Mouse (Mus musculus) 3134 (cell line): Measurements from ENCODE around the gene Rgcc.

ENCODE experiments used
- DNase-seq: peaks from one replicate; pipeline ENCODE4 v3.0.0-alpha.2; 2011; ENCODE audit warnings: low spot score; ENCODE audit not compliant: insufficient read length; ENCODE audit errors: extremely low read depth

The Rgcc gene

DNA sequence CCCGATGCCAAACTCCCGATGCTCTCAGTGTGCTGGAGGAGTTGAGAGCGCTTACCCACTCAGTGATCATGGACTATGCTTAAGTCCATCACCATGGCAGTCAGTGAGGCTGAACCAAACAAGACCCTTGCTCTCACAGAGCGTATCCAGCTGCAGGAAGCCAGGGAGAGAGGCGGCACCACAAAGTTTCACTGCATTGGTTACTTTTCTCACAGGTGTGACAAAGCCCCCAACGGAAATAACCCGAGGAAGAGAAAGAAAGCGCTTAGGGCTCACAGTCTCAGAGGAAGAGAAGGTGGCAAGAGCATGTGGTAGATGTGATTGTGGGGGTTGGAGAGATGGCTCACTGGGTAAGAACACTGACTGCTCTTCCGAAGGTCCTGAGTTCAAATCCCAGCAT, 21.0 kb downstream of the Rgcc start:
- no peak for DNase-seq

DNA sequence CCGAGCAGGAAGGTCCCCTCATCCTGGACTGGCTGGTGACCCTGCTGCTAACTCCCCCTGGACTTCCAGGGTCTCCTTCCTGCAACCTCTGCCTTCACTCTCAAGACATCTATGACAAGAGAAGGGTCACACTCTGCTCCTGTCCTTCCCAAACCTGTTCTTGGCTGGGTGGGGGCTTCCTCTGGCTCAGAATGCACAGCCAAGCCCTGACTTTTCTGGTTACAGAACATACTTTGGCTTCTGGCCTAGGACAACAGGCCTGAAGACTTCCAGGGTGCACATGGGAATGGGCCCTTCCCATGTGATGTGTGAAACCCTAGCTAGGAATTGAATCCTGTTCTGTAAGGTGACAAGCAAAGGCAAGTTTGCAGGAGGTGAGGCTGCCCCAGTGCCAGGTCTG, 22.0 kb downstream of the Rgcc start:
- DNase-seq = no peak

DNA sequence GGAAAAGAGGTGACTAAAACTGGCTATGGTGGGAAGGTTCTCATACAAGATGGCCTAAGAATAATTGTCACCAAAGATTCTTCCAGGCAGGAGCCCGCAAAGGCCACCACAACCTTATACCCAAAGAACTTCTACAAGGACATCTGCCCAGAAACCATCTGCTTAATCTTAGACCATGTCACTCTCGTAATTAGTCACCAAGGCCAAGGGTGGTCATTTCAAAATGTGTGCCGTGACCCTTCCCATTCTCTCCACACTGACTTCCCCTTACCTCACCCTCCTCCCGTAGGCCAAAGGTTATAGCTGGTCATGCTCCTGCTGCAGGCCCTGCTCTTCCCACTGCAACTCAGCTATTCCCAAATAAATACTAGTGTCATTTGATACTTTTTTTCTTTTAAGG, 22.5 kb downstream of the Rgcc start:
- DNase-seq = no peak

DNA sequence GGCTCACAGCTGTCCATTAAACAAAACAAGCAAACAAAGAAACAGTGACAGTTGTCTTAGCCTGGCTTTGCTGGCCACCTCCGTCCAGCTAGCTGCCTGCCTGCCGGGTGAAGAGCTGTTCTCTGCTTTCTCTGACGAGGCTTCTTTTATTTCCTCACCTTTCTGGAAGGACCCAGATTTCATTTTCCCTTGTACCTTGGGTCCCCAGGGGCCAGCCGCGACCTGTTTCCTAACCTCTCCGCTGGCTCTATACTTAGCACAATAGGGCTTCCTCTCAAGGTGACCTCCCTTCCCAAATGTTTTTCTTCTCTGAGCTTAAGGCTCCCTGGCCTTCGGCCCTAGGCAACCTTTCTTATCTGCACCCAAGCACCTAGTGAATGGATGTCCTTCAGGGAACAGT, 23.5 kb downstream of the Rgcc start:
- no peak for DNase-seq

DNA sequence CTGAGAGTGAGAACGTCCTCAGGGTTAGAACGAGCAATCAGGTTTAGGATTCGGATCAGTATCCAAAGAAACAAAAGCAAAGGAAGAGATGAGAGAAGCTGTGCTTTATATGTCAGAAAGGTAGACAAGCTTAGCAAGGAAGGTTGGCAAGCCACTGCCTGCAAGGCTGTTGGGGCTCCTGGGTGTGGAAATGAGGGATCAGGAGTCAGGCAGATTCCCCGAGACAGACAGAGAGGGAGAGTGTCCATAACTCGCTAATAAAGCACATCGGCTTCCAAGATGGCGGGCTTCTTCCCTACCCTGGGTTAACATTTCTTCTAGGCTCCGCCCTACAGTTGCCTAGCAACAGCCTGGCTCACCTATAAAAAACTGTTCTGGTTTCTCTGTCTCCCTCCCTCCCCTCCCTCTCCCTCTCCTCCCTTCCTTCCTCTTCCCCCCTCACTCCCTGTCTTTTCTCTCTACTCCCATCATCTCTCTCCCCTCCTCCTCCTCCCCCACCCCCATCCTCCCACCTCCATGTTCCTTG, 25.5 kb downstream of the Rgcc start:
- no peak for DNase-seq

DNA sequence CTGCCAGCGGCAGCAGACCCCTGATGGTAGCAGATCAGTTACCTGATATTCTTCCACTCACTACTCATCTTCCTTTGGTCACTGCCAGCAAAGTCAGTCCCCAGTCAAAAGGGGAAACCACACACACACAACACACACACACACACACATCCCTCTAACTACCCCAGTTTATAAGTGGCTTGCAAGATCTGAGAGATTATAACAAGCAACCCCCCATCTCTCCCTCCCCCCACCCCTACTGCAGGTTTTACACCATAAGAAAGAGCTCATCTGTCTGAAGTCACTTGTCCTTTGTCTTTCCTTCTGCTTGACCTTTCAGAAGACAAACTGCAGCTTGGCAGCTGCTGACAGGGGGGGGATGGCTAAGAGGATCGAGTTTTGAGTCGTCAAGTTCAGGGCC, 26.0 kb downstream of the Rgcc start:
- no peak for DNase-seq

DNA sequence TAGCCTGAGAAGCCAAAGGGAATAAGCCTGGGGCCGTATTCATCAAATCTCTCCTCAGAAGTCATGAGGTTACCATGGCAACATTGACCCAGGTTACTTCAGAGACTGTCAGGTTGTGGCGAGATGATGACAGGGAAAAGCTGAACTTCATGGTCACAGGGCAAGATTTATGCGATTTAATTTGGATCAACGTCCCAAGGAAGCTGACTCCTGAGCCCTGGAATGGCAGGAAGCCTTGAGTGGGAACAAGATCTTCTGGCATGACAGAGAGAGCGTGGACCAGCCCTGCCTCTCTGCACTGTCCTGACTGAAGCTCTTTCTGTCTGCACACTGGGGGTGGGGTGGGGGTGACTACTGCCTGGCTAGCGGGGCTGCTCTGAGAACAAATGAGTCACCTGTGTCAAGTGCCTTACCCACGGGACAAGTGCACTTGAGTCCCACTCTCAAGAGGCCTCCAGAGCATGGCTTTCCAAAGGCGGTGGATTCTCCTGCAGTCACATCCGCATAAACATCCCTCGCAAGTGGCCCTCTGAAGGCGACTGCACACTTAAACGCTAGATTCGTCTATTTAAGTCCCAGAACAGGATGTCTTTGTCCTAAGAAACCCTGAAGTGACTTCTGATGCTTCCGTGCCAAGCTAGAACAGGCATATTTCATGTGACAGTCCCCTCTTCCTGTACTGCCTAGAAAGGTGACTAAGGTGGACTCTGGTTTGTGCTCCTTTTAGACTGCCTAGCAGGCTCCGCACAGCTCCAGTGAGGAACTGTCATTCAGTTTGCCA, 27.6 kb downstream of the Rgcc start:
- peak; percentile 21 for DNase-seq

DNA sequence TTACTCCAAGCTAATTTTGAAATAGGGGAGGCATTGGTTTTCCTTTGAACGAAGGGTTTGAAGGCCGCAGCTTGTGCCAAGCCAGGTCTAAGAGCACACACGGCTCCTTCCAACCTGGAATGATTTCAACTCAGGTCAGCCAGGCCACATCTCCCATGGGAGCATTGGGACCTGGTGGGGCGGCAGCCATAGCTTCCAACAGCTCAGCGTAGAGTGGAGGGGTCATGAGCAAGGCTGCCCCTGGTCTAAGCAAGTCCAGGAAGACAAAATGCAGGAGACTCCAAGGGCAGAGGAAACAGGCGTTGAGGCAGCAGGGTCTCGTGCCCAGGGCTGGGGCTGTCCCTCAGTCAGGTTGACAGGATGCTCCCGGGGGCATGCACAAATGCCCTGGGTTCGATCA, 28.5 kb downstream of the Rgcc start:
- DNase-seq = no peak

DNA sequence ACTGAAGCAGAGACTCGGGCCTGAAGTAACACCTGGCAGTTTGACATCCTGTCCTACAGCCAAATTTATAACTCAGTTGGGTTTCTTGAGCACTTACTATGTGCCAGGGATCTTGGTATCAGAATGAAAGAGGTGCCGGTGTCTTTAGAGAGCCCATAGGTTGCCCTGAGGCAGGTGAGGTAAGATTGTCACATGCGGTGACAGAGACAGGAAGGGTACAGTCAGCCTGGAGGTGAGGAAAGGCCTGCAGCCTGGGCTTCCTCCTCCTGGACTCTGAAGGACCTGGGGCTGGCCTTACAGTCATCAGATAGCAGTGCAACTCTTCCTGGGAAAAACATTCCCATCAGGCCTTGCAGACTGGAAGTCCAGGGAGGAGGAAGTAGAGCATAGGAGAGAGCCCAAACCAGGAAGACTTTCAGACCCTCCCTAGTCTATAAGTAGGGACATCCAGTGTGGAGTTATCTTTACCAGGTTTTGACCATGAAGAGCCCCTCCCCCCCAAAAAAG, 29.2 kb downstream of the Rgcc start:
- no peak for DNase-seq

DNA sequence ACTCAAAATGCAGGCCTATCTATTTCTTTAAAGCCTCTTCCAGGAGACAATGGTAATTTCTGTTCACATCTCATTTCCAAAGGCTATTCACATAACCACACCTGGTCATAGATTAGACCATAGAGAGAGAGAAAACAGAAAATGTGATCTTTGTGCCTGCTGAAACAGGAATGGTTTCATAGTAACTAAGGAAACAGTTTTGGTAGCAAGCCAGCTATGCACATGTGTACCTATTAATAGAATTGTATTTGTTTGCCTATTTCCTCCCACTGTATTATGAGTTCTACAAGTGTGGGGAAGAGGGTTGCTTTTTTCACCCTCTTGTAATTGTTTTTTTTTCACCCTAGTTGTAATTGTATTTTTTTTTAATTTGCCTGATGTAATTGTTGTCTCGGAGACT, 31.9 kb downstream of the Rgcc start:
- DNase-seq = no peak

DNA sequence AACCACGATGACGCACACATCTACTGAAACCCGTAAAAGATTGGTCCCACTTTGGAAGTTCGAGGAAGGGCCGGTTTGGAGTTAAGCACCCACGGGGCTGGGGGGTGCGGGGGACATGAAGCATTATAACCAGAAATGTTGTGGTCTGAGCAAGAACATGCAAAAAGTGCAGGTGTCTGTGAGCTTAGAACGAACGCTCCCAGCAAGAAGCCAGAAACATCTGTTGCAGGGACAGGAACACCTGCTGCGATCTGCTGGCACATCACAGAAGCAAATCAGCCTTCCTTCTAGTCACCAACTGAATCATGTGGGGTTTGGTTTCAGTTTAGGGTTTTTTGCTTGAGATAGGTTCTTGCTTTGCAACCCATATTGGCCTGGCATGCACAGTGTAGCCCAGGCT, 33.6 kb downstream of the Rgcc start:
- DNase-seq = no peak

DNA sequence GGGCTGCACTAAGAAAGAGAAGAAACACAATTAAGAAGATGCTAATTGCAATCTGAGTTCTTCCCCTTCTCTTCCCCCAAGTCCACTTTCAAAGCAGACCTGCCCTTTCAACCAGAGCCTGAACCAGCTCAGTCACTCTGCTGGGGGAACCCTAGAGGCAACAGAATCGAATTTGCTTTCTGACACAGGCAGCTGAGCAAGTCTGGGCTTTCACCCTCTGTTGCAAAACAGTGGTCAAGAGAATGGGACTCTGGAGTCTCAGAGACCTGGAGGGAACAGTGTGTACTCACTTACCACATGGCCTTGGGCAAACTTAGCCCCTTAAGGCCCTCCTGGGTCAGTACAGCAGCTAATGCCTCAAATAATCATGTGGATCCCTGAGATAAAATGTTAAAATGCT, 34.1 kb downstream of the Rgcc start:
- DNase-seq = no peak

DNA sequence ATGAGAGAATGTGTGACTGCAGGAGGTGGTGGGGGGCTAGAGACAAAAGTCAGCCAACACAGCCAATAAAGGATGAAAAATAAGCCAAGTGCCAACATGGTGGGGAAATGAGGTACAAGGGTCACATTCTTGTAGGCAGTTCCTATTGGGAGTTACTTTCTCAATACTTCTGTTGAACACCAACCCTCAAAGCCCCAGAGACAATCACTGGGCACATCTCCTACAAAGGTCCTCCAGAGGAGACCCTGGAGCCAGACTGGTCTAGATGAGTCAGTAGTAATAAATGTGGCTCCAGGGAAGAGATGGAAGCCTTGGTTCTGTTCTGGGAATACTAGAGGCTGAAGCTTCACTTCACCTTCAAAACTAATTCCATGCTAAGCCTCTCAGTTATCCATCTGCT, 35.0 kb downstream of the Rgcc start:
- DNase-seq = no peak

DNA sequence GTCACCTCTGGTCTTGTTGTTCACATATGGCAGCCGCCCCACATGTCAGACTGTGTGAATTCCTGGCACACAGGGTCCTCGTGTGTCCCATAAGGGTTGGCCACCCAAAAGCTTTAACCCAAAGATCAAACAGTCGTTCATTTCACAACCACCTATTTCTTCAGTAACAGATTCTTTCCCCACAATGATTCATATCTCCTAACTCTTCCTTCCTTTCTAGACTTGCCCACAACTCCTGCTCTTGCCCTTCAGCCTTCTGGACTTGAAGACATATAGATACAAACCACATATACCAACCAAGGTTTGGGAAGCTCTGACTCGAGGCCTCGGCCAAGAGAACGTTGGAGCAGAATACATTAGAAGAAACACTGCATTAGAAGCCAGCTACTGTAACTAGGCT, 35.7 kb downstream of the Rgcc start:
- DNase-seq = no peak

DNA sequence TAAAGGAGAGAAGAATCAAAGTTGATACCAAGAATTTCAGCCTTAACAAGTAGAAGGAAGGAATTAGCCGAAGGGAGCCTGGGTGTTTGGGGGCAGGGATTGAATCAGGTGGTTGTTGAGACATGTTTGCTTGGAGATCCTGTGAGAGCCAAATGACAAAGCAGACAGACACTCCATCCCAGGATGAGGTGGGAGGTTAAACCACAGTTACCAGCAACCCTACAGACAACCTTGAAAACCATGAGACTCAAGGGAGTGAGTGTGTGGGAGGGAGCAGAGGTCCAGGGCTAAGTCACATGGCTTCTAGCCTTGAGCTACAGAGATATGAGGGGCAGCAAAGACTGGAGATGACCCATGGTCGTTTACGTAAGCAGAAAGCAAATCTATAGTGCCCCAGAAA, 38.1 kb downstream of the Rgcc start:
- no peak for DNase-seq

DNA sequence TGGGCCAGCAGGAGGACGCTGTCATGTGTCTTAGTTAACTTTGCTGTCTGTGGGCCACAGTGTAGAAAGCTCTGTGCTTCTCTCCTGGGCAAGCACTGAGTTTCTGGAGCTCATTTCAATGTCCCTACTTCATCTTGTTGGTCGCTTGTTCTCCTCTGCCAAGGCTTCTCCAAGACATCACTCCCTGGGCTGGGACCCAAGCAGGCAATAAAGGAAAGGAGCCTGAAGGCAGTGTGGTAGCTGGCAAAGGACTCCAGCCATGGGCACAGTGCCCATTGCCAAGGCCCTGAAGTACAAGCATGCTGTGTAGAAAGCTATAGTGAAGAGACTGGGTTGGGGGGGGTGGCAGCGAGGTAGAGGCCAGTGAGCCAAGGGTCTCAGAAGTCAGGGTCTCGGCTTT, 38.8 kb downstream of the Rgcc start:
- DNase-seq = peak; percentile 36

DNA sequence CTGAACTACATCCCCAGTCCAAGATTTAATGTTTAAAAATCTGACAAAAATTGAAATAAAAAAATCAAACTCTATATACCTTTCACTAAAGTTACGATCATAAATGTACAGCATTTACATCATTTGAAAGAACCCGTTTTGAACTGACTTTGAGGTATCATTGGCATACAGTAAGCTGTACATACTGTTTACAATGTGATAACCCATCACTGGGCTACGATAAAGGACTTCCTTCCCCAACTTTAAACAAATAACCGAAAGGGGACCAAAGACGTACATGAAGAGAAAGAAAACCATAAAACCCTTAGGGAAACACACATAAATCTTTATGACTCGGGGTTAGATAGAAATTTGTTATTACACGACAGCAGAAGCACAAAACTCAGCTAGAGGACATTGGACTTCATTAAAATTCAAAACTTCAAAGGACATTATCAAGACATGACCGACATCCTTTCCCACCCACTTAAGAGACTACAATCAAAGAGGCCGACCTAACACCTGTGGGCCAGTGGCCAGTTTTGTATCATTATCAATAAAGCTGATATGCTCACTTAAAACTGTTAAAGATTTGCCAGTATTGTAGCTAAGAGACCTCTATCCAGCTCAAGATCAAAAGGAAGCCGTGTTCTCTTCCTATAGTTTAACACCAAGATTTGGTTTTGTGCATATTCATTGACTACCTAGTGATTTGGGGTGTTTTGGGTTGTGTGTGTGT, 42.2 kb downstream of the Rgcc start:
- DNase-seq = no peak

DNA sequence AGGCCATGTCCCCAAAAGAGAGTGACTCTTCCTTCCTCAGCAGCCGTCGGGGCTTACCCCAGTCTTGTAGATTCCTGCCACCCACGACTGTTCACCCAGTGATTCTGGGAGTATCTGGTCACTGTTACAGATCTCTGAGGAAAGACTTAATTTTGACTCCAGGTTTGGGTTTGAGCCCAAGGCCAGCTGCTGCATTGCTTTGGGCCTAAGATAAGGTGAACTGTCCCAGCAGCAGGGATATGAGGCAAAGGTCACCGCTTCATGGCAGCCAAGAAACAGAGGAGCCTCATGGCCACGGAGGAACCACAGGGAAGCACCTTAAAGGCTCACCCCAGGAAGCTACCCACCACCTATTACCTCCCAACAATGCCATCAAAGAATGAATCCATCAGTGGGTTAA, 44.8 kb downstream of the Rgcc start:
- no peak for DNase-seq

DNA sequence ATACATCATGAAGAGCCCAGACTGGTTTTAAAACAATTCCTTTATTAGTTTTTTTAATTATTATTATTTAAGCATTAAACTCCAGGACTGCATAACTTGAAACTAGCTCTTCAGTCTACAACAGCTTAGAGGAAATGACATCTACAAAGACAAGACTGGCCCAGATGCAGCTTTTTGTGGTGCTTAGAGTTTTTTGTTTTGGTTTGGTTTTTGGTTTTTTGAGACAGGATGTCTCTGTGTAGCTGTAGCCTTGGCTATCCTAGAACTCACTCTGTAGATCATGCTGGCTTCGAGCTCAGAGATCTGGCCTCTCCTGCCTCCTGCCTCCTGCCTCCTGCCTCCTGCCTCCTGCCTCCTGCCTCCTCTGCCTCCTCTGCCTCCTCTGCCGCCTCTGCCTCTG, 45.7 kb downstream of the Rgcc start:
- no peak for DNase-seq

DNA sequence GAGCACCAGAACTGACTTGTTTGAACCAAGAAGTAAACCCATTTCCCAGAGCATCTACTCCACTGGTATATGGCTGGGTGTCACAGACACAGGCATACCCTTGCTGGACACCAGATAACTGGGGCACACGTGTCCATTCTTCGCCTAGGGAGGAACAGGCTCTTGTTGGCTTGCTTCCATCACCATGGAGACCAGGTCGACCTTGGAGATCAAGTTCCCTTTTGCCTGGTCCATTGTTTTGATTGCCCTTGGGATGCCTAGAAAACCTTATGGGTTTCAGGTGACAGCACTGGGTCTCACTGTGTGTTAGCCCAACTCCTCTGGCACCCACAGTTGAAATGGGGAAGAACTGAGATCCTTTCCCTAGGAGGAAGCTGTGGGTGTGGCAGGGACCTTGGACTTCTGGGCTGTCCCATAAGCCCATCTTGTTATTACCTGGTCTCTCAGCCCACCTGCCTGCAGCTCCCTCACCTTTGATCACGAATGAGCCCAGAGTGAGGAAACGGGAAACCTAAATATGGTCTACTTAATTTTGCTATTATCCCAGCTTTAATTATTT, 49.6 kb downstream of the Rgcc start:
- no peak for DNase-seq

DNA sequence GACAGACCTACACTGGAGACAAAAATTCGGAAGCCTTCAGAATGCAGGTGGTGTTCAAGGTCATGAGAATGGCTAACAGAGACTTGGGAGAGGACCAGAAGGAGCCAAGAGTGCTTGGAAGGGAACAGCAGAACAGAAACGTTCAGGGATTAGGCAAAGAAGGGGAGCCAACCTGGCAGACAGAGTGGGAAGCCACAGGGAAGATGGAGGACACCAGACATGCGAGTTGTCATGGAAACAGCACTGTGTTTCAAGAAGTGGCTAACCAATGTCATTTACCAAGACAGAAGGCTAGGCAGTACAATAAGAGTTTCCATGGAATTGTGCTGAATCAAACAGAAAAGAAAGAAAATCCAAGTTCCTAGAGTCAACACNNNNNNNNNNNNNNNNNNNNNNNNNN, 56.9 kb downstream of the Rgcc start:
- no peak for DNase-seq
